Mouse (Mus musculus): ENCODE data around the gene Akr1c14. TPM values are rescaled to one million over a fixed set of nuclear protein-coding genes. Genes with fewer than 3 reads are reported as not detected.
"Not testable (repeated sequence)": the region's sequence is repeated elsewhere in the genome, so short reads cannot be mapped to it uniquely, and the experiment has no call there.

The Akr1c14 gene
- polyA plus RNA-seq, 1 experiment, result 0.05 TPM

GRCm38 (mm10) chr13:4123146-4123545 lies 74.3 kb downstream of the Akr1c14 start:
- Histone ChIP-seq H3K79me2 (ENCODE audit: control insufficient read depth, insufficient read depth) (no peaks in the 10 kb centered on the region), H3K27me3 (ENCODE audit: control insufficient read depth, insufficient read depth, insufficient read length) (no peaks in the 10 kb centered on the region), H3K4me3 (ENCODE audit: insufficient read depth, poor library complexity, severe bottlenecking) (no peak overlapping the region), H3ac (ENCODE audit: control insufficient read depth, insufficient read length, low read depth) (no peak overlapping the region), H3K79me3 (ENCODE audit: low read depth) (no peaks in the 10 kb centered on the region), H3K36me3 (ENCODE audit: control insufficient read depth, insufficient read depth) (no peaks in the 10 kb centered on the region)
- TF ChIP-seq USF1 (IDR thresholded peaks at IDR 0.05; ENCODE audit: low read depth), result no peak
- TF ChIP-seq MAX (IDR thresholded peaks at IDR 0.05), result no peak
- TF ChIP-seq FOSL1 (IDR thresholded peaks at IDR 0.05; ENCODE audit: insufficient read depth, low read length, poor library complexity, severe bottlenecking), result no peak
- no peak for TF ChIP-seq MYOG (IDR thresholded peaks at IDR 0.05; ENCODE audit: control insufficient read depth, extremely low read depth, insufficient read length)
- no peak for TF ChIP-seq MYOD1 (IDR thresholded peaks at IDR 0.05; ENCODE audit: control insufficient read depth, insufficient read length, low read depth)
- no peak for TF ChIP-seq CEBPB (IDR thresholded peaks at IDR 0.05; ENCODE audit: low read depth)
- TF ChIP-seq CTCF (IDR thresholded peaks at IDR 0.05; ENCODE audit: control insufficient read depth, insufficient read depth, insufficient read length), result no peak

- H3ac ChIP-seq (ENCODE audit: control insufficient read depth, insufficient read length, low read depth); H3K36me3 ChIP-seq (ENCODE audit: control insufficient read depth, insufficient read depth); H3K4me3 ChIP-seq (ENCODE audit: insufficient read depth, poor library complexity, severe bottlenecking); H3K79me3 ChIP-seq (ENCODE audit: low read depth); H3K79me2 ChIP-seq (ENCODE audit: control insufficient read depth, insufficient read depth); H3K27me3 ChIP-seq (ENCODE audit: control insufficient read depth, insufficient read depth, insufficient read length): not testable (repeated sequence)
Measured at GRCm38 (mm10) chr13:4124471-4124870, 75.7 kb downstream of the Akr1c14 start.

DNA sequence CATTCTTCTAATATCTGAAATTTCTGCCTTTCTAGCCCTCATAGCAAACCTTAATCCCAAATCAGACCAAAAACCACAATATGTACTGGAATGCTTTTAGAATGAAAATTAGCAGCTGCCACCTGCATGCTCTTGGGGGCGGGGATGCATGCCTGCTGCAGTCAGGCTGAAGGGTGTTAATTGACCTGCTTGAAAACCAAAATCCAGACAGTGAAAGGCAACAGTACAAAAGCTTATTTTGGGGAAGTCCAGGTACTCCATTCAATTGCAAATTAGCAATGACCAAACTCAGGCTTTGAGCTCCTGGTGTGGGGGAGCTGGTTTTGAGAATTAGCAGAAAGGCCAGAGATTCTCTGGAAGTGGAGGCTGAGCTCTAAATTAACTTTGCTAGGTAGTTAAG lies 77.0 kb downstream of the Akr1c14 start:
- H3K79me3 ChIP-seq (ENCODE audit: low read depth); H3K79me2 ChIP-seq (ENCODE audit: control insufficient read depth, insufficient read depth); H3K27me3 ChIP-seq (ENCODE audit: control insufficient read depth, insufficient read depth, insufficient read length); H3K36me3 ChIP-seq (ENCODE audit: control insufficient read depth, insufficient read depth); H3K4me3 ChIP-seq (ENCODE audit: insufficient read depth, poor library complexity, severe bottlenecking); H3ac ChIP-seq (ENCODE audit: control insufficient read depth, insufficient read length, low read depth): not testable (repeated sequence)

DNA sequence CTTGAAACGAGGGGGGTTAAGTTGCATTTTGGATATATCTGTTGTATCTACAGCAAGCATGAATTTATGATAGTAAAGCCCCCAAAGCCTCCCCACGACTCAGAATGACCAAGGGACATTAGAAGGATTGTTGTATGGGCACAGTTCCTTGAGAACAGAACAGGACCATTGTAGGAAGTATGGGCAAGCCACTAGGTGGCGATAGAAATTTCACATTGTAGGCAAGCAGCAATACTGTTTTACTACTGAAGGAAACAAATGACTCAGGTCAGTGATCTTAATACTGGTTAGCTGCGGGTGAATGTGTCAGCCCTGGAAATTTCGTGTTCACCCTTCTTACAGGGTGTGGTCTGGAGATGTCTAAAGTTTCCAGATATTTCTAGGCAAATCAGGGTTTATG lies 80.3 kb downstream of the Akr1c14 start:
- Histone ChIP-seq H3K79me3 (ENCODE audit: low read depth) (no peaks in the 10 kb centered on the region), H3K4me3 (ENCODE audit: insufficient read depth, poor library complexity, severe bottlenecking) (no peak overlapping the region), H3ac (ENCODE audit: control insufficient read depth, insufficient read length, low read depth) (no peak overlapping the region), H3K36me3 (ENCODE audit: control insufficient read depth, insufficient read depth) (no peaks in the 10 kb centered on the region), H3K27me3 (ENCODE audit: control insufficient read depth, insufficient read depth, insufficient read length) (no peaks in the 10 kb centered on the region), H3K79me2 (ENCODE audit: control insufficient read depth, insufficient read depth) (no peaks in the 10 kb centered on the region)
- TF ChIP-seq FOSL1 (IDR thresholded peaks at IDR 0.05; ENCODE audit: insufficient read depth, low read length, poor library complexity, severe bottlenecking), result no peak
- TF ChIP-seq MYOD1 (IDR thresholded peaks at IDR 0.05; ENCODE audit: control insufficient read depth, insufficient read length, low read depth), result no peak
- TF ChIP-seq USF1 (IDR thresholded peaks at IDR 0.05; ENCODE audit: low read depth), result no peak
- no peak for TF ChIP-seq CEBPB (IDR thresholded peaks at IDR 0.05; ENCODE audit: low read depth)
- TF ChIP-seq MYOG (IDR thresholded peaks at IDR 0.05; ENCODE audit: control insufficient read depth, extremely low read depth, insufficient read length), result no peak
- no peak for TF ChIP-seq CTCF (IDR thresholded peaks at IDR 0.05; ENCODE audit: control insufficient read depth, insufficient read depth, insufficient read length)
- TF ChIP-seq MAX (IDR thresholded peaks at IDR 0.05), result no peak

- no peak for TF ChIP-seq USF1 (IDR thresholded peaks at IDR 0.05; ENCODE audit: low read depth)
- TF ChIP-seq CEBPB (IDR thresholded peaks at IDR 0.05; ENCODE audit: low read depth), result no peak
- TF ChIP-seq CTCF (IDR thresholded peaks at IDR 0.05; ENCODE audit: control insufficient read depth, insufficient read depth, insufficient read length), result no peak
- TF ChIP-seq FOSL1 (IDR thresholded peaks at IDR 0.05; ENCODE audit: insufficient read depth, low read length, poor library complexity, severe bottlenecking), result no peak
- TF ChIP-seq MYOD1 (IDR thresholded peaks at IDR 0.05; ENCODE audit: control insufficient read depth, insufficient read length, low read depth), result no peak
- TF ChIP-seq MAX (IDR thresholded peaks at IDR 0.05), result no peak
- no peak for TF ChIP-seq MYOG (IDR thresholded peaks at IDR 0.05; ENCODE audit: control insufficient read depth, extremely low read depth, insufficient read length)
- Histone ChIP-seq H3K4me3 (ENCODE audit: insufficient read depth, poor library complexity, severe bottlenecking) (no peak overlapping the region), H3K36me3 (ENCODE audit: control insufficient read depth, insufficient read depth) (no peaks in the 10 kb centered on the region), H3K27me3 (ENCODE audit: control insufficient read depth, insufficient read depth, insufficient read length) (no peaks in the 10 kb centered on the region), H3ac (ENCODE audit: control insufficient read depth, insufficient read length, low read depth) (no peak overlapping the region), H3K79me2 (ENCODE audit: control insufficient read depth, insufficient read depth) (no peaks in the 10 kb centered on the region), H3K79me3 (ENCODE audit: low read depth) (no peaks in the 10 kb centered on the region)
Measured at GRCm38 (mm10) chr13:4131317-4131716, 82.5 kb downstream of the Akr1c14 start.

DNA sequence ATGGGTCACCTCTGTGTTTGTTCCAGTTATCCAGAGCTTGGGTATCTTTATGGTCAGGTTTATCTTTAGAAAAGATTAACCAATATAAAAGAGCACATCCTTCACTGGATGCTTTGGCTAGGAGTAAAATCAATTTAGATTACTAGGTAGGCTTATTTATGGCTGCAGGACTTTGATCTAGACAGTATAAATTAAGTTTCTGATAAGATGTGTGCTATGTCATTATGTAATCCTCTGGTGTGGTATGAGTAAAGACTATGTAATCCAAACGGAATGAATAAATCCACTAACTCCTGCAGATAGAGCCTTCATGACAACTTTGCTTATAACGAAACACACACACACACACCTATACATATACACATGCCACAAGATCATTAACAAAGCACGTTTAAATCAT lies 82.9 kb downstream of the Akr1c14 start:
- H3K4me3 ChIP-seq (ENCODE audit: insufficient read depth, poor library complexity, severe bottlenecking), result no peak overlapping the region
- no peak overlapping the region for H3ac ChIP-seq (ENCODE audit: control insufficient read depth, insufficient read length, low read depth)
- TF ChIP-seq CEBPB (IDR thresholded peaks at IDR 0.05; ENCODE audit: low read depth) (no peak), MYOG (IDR thresholded peaks at IDR 0.05; ENCODE audit: control insufficient read depth, extremely low read depth, insufficient read length) (no peak), FOSL1 (IDR thresholded peaks at IDR 0.05; ENCODE audit: insufficient read depth, low read length, poor library complexity, severe bottlenecking) (no peak), USF1 (IDR thresholded peaks at IDR 0.05; ENCODE audit: low read depth) (no peak), MYOD1 (IDR thresholded peaks at IDR 0.05; ENCODE audit: control insufficient read depth, insufficient read length, low read depth) (no peak), MAX (IDR thresholded peaks at IDR 0.05) (no peak), CTCF (IDR thresholded peaks at IDR 0.05; ENCODE audit: control insufficient read depth, insufficient read depth, insufficient read length) (no peak)
- H3K79me3 ChIP-seq (ENCODE audit: low read depth), result no peaks in the 10 kb centered on the region
- H3K79me2 ChIP-seq (ENCODE audit: control insufficient read depth, insufficient read depth), result no peaks in the 10 kb centered on the region
- H3K27me3 ChIP-seq (ENCODE audit: control insufficient read depth, insufficient read depth, insufficient read length), result no peaks in the 10 kb centered on the region
- H3K36me3 ChIP-seq (ENCODE audit: control insufficient read depth, insufficient read depth), result no peaks in the 10 kb centered on the region
